Mouse (Mus musculus) heart, embryonic 11.5 days (tissue): Measurements from ENCODE around the gene Notum. TPM values are rescaled to one million over a fixed set of nuclear protein-coding genes. Genes with fewer than 3 reads are reported as not detected.

Experiments
- ATAC-seq: fragments of 200-750 bp; cut with Nextera tagmentation; replicated peaks from 2 replicates; pipeline ENCODE4 v1.8.0; 2017; ENCODE audit warnings: moderate library complexity; ENCODE audit not compliant: insufficient number of reproducible peaks, low FRiP score, low TSS enrichment
- H3K27ac ChIP-seq: fragments of 300-500 bp; sonication (generic); 2 replicates; pipeline ENCODE4 v1.5.1; 2014; ENCODE audit warnings: mild to moderate bottlenecking, low read depth, low read length
- H3K27me3 ChIP-seq: fragments of 300-500 bp; sonication (generic); 2 replicates; pipeline ENCODE4 v1.6.1; 2014; ENCODE audit warnings: mild to moderate bottlenecking, low read length, mixed read lengths; ENCODE audit not compliant: control insufficient read depth, insufficient read depth
- H3K36me3 ChIP-seq: fragments of 300-500 bp; sonication (generic); 2 replicates; pipeline ENCODE4 v1.6.1; 2014; ENCODE audit warnings: mild to moderate bottlenecking, low read length, moderate library complexity, mixed read lengths; ENCODE audit not compliant: control insufficient read depth, insufficient read depth
- H3K4me1 ChIP-seq: fragments of 300-500 bp; sonication (generic); 2 replicates; pipeline ENCODE4 v1.6.1; 2014; ENCODE audit warnings: low read length; ENCODE audit not compliant: control insufficient read depth, insufficient read depth
- H3K4me2 ChIP-seq: fragments of 300-500 bp; sonication (generic); 2 replicates; pipeline ENCODE4 v1.6.1; 2014; ENCODE audit warnings: mild to moderate bottlenecking, moderate library complexity
- H3K4me3 ChIP-seq: fragments of 300-500 bp; sonication (generic); 2 replicates; pipeline ENCODE4 v1.5.1; 2014; ENCODE audit warnings: low read depth, low read length
- H3K9ac ChIP-seq: fragments of 300-500 bp; sonication (generic); 2 replicates; pipeline ENCODE4 v1.6.1; 2014; ENCODE audit warnings: mild to moderate bottlenecking, low read depth, low read length, moderate library complexity
- H3K9me3 ChIP-seq: fragments of 300-500 bp; sonication (generic); replicated peaks from 2 replicates; pipeline ENCODE4 v1.6.1; 2016; ENCODE audit warnings: low read length; ENCODE audit not compliant: control insufficient read depth
- WGBS: fragments of 180-500 bp; shearing (Covaris S2); extraction: QIAGEN DNeasy Blood & Tissue Kit; methylation state at CpG from one replicate; pipeline ENCODE4 v1.1.7; 2014; ENCODE audit not compliant: insufficient replicate concordance; 5-methylcytosine and 5-hydroxymethylcytosine counted together
- polyA plus RNA-seq: library from polyadenylated mRNA; unstranded; fragments of >200 nt; fragmentation: Nextera tagmentation; extraction: Ambion mirVana; gene quantifications from 2 replicates; pipeline ENCODE4 v1.2.1, GENCODE M21; 2014

Notum gene
- polyA plus RNA-seq, 1 experiment from 2014 or later = 1.5 TPM

GRCm38 (mm10) chr11:120697741-120698140 lies 36.8 kb upstream of the Notum start:
- H3K4me1 ChIP-seq = peaks cover 37% of the 10 kb centered on the region
- H3K9ac ChIP-seq = peak overlapping the region; percentile 17; the same call in 1 of the 2 replicates
- H3K4me3 ChIP-seq = no peak overlapping the region
- H3K4me2 ChIP-seq = no peak overlapping the region; the same call in 1 of the 2 replicates
- WGBS = 28% methylated on average over 10 of the region's 10 CpGs
- ATAC-seq = 0 out of 2 replicates have a peak, but pooled peaks have one; percentile 29
- peak overlapping the region; percentile 84 for H3K27ac ChIP-seq
- no peaks in the 10 kb centered on the region for H3K9me3 ChIP-seq
- H3K36me3 ChIP-seq = peaks cover 3% of the 10 kb centered on the region; the same call in 1 of the 2 replicates
- H3K27me3 ChIP-seq = no peaks in the 10 kb centered on the region

- Histone ChIP-seq H3K36me3 (peaks cover 3% of the 10 kb centered on the region; the same call in 1 of the 2 replicates), H3K4me2 (no peak overlapping the region), H3K9me3 (no peaks in the 10 kb centered on the region), H3K4me3 (no peak overlapping the region), H3K4me1 (peaks cover 37% of the 10 kb centered on the region), H3K27ac (no peak overlapping the region), H3K9ac (no peak overlapping the region), H3K27me3 (no peaks in the 10 kb centered on the region)
- no peak for ATAC-seq
- 82% methylated on average over 6 of the region's 6 CpGs for WGBS
These were observed 35.6 kb upstream of the Notum start for GRCm38 (mm10) chr11:120696568-120696967.

GRCm38 (mm10) chr11:120695641-120696040 lies 34.7 kb upstream of the Notum start:
- WGBS = 54% methylated on average over 12 of the region's 12 CpGs
- ATAC-seq = no peak; the same call in 1 of the 2 replicates
- H3K36me3 ChIP-seq = peaks cover 3% of the 10 kb centered on the region; the same call in 1 of the 2 replicates

GRCm38 (mm10) chr11:120695184-120695583 lies 34.2 kb upstream of the Notum start:
- WGBS = 22% methylated on average over 4 of the region's 4 CpGs
- 0 out of 2 replicates have a peak, but pooled peaks have one; percentile 53 for ATAC-seq
- Histone ChIP-seq H3K4me1 (peaks cover 37% of the 10 kb centered on the region), H3K9ac (no peak overlapping the region; the same call in 1 of the 2 replicates), H3K27me3 (no peaks in the 10 kb centered on the region), H3K27ac (peak overlapping the region; percentile 74), H3K36me3 (peaks cover 5% of the 10 kb centered on the region), H3K4me2 (no peak overlapping the region), H3K9me3 (no peaks in the 10 kb centered on the region), H3K4me3 (no peak overlapping the region)

More at GRCm38 (mm10) chr11:120695641-120696040, 34.7 kb upstream of the Notum start:
- H3K4me1 ChIP-seq = peaks cover 37% of the 10 kb centered on the region
- no peaks in the 10 kb centered on the region for H3K9me3 ChIP-seq
- 0 out of 2 replicates have a peak overlapping the region, but pooled peaks have one; percentile 44 for H3K9ac ChIP-seq
- peak overlapping the region; percentile 74 for H3K27ac ChIP-seq
- no peak overlapping the region for H3K4me3 ChIP-seq
- no peaks in the 10 kb centered on the region for H3K27me3 ChIP-seq
- H3K4me2 ChIP-seq = peak overlapping the region; percentile 7; the same call in 1 of the 2 replicates

- Histone ChIP-seq H3K4me2 (no peak overlapping the region), H3K4me3 (no peak overlapping the region), H3K36me3 (peaks cover 9% of the 10 kb centered on the region; the same call in 1 of the 2 replicates), H3K9me3 (no peaks in the 10 kb centered on the region), H3K9ac (no peak overlapping the region), H3K27me3 (no peaks in the 10 kb centered on the region), H3K27ac (no peak overlapping the region), H3K4me1 (peaks cover 32% of the 10 kb centered on the region)
- 86% methylated on average over 3 of the region's 3 CpGs for WGBS
- no peak for ATAC-seq
These were observed 32.5 kb upstream of the Notum start for GRCm38 (mm10) chr11:120693461-120693860.

GRCm38 (mm10) chr11:120692471-120693011 lies 31.6 kb upstream of the Notum start:
- Histone ChIP-seq H3K27ac (no peak overlapping the region), H3K36me3 (peaks cover 9% of the 10 kb centered on the region; the same call in 1 of the 2 replicates)
- no peak for ATAC-seq

GRCm38 (mm10) chr11:120689365-120689764 lies 28.4 kb upstream of the Notum start:
- Histone ChIP-seq H3K36me3 (peaks cover 13% of the 10 kb centered on the region; the same call in 1 of the 2 replicates), H3K27ac (no peak overlapping the region), H3K4me3 (no peak overlapping the region), H3K9ac (no peak overlapping the region), H3K4me2 (no peak overlapping the region), H3K9me3 (no peaks in the 10 kb centered on the region), H3K27me3 (no peaks in the 10 kb centered on the region), H3K4me1 (no peaks in the 10 kb centered on the region; the same call in 1 of the 2 replicates)
- 84% methylated on average over 3 of the region's 3 CpGs for WGBS
- ATAC-seq = no peak

More at GRCm38 (mm10) chr11:120692471-120693011, 31.6 kb upstream of the Notum start:
- Histone ChIP-seq H3K4me1 (peaks cover 23% of the 10 kb centered on the region), H3K27me3 (no peaks in the 10 kb centered on the region), H3K9ac (no peak overlapping the region), H3K9me3 (no peaks in the 10 kb centered on the region), H3K4me3 (no peak overlapping the region), H3K4me2 (no peak overlapping the region)
- 93% methylated on average over 4 of the region's 4 CpGs for WGBS

- Histone ChIP-seq H3K36me3 (peaks cover 13% of the 10 kb centered on the region; the same call in 1 of the 2 replicates), H3K27ac (no peak overlapping the region)
- ATAC-seq = no peak
These were observed 25.8 kb upstream of the Notum start for GRCm38 (mm10) chr11:120686650-120687272.

More at GRCm38 (mm10) chr11:120686650-120687272, 25.8 kb upstream of the Notum start:
- Histone ChIP-seq H3K9ac (no peak overlapping the region), H3K27me3 (no peaks in the 10 kb centered on the region), H3K9me3 (no peaks in the 10 kb centered on the region), H3K4me2 (no peak overlapping the region), H3K4me1 (no peaks in the 10 kb centered on the region), H3K4me3 (no peak overlapping the region)
- 84% methylated on average over 20 of the region's 20 CpGs for WGBS
